Mouse (Mus musculus): ENCODE data around the gene Amh. TPM values are rescaled to one million over a fixed set of nuclear protein-coding genes. Genes with fewer than 3 reads are reported as not detected.

Gene Amh
- 0.62 and 1.3 TPM in 2 replicates for polyA plus RNA-seq (2012; rRNA removed)

GRCm38 (mm10) chr10:80804916-80805315, at the start of gene Amh:
Gene Amh (plus strand): TSS chr10:80805243.
- 77% methylated on average over 6 of the region's 6 CpGs for WGBS
- TF ChIP-seq CTCF (IDR thresholded peaks at IDR 0.05; ENCODE audit: insufficient read depth, low read length), result no peak
- no peak for DNase-seq

GRCm38 (mm10) chr10:80755291-80756015, 49.6 kb upstream of the Amh start:
- Histone ChIP-seq H3K4me3 (replicated peaks; ENCODE audit: extremely low read depth, low read depth, low read length) (peak overlapping the region; percentile 82), H3K4me1 (ENCODE audit: control insufficient read depth, insufficient read depth, low read length) (peaks cover 21% of the 10 kb centered on the region)
- under 1% methylated on average over 74 of the region's 75 CpGs for WGBS
- DNase-seq, result no peak
- no peak for TF ChIP-seq CTCF (IDR thresholded peaks at IDR 0.05; ENCODE audit: insufficient read depth, low read length)
- no peak for TF ChIP-seq POLR2A (IDR thresholded peaks at IDR 0.05; ENCODE audit: borderline replicate concordance, extremely low read depth, low read depth, low read length)

More at GRCm38 (mm10) chr10:80804916-80805315, at the start of gene Amh:
- Histone ChIP-seq H3K4me3 (replicated peaks; ENCODE audit: extremely low read depth, low read depth, low read length) (no peak within 1 kb of the TSS), H3K4me1 (ENCODE audit: control insufficient read depth, insufficient read depth, low read length) (peaks cover 5% of the 10 kb centered on the region; the same call in 1 of the 2 replicates)

GRCm38 (mm10) chr10:80756099-80756498, 48.9 kb upstream of the Amh start:
- peaks cover 22% of the 10 kb centered on the region for H3K4me1 ChIP-seq (ENCODE audit: control insufficient read depth, insufficient read depth, low read length)
- no peak for DNase-seq
- H3K4me3 ChIP-seq (replicated peaks; ENCODE audit: extremely low read depth, low read depth, low read length), result peak overlapping the region; percentile 18
- WGBS, result 14% methylated on average over 3 of the region's 3 CpGs
- TF ChIP-seq CTCF (IDR thresholded peaks at IDR 0.05; ENCODE audit: insufficient read depth, low read length), result no peak
- no peak for TF ChIP-seq POLR2A (IDR thresholded peaks at IDR 0.05; ENCODE audit: borderline replicate concordance, extremely low read depth, low read depth, low read length)

GRCm38 (mm10) chr10:80756509-80756908, 48.5 kb upstream of the Amh start:
- TF ChIP-seq CTCF (IDR thresholded peaks at IDR 0.05; ENCODE audit: insufficient read depth, low read length), result no peak
- no peak for TF ChIP-seq POLR2A (IDR thresholded peaks at IDR 0.05; ENCODE audit: borderline replicate concordance, extremely low read depth, low read depth, low read length)
- Histone ChIP-seq H3K4me1 (ENCODE audit: control insufficient read depth, insufficient read depth, low read length) (peaks cover 23% of the 10 kb centered on the region), H3K4me3 (replicated peaks; ENCODE audit: extremely low read depth, low read depth, low read length) (peak overlapping the region; percentile 18)
- 43% methylated on average over 2 of the region's 2 CpGs for WGBS
- DNase-seq, result no peak

- WGBS, result 28% methylated on average over 4 of the region's 4 CpGs
- DNase-seq, result no peak
- Histone ChIP-seq H3K4me1 (ENCODE audit: control insufficient read depth, insufficient read depth, low read length) (peaks cover 20% of the 10 kb centered on the region), H3K4me3 (replicated peaks; ENCODE audit: extremely low read depth, low read depth, low read length) (no peak overlapping the region)
- TF ChIP-seq POLR2A (IDR thresholded peaks at IDR 0.05; ENCODE audit: borderline replicate concordance, extremely low read depth, low read depth, low read length) (no peak), CTCF (IDR thresholded peaks at IDR 0.05; ENCODE audit: insufficient read depth, low read length) (no peak)
Observed at GRCm38 (mm10) chr10:80756967-80757366, 48.1 kb upstream of the Amh start.

GRCm38 (mm10) chr10:80757717-80758116, 47.3 kb upstream of the Amh start:
- H3K4me1 ChIP-seq (ENCODE audit: control insufficient read depth, insufficient read depth, low read length), result peaks cover 17% of the 10 kb centered on the region
- DNase-seq, result peak; percentile 72
- no peak for TF ChIP-seq POLR2A (IDR thresholded peaks at IDR 0.05; ENCODE audit: borderline replicate concordance, extremely low read depth, low read depth, low read length)
- peak; percentile 51; the same call in 1 of the 2 replicates for TF ChIP-seq CTCF (IDR thresholded peaks at IDR 0.05; ENCODE audit: insufficient read depth, low read length)
- no peak overlapping the region for H3K4me3 ChIP-seq (replicated peaks; ENCODE audit: extremely low read depth, low read depth, low read length)
- WGBS, result 29% methylated on average over 5 of the region's 5 CpGs

- Histone ChIP-seq H3K4me3 (replicated peaks; ENCODE audit: extremely low read depth, low read depth, low read length) (no peak overlapping the region), H3K4me1 (ENCODE audit: control insufficient read depth, insufficient read depth, low read length) (peaks cover 17% of the 10 kb centered on the region)
- DNase-seq, result no peak
- no peak for TF ChIP-seq POLR2A (IDR thresholded peaks at IDR 0.05; ENCODE audit: borderline replicate concordance, extremely low read depth, low read depth, low read length)
- TF ChIP-seq CTCF (IDR thresholded peaks at IDR 0.05; ENCODE audit: insufficient read depth, low read length), result no peak
- WGBS, result 57% methylated on average over 7 of the region's 7 CpGs
Observed at GRCm38 (mm10) chr10:80758651-80759050, 46.4 kb upstream of the Amh start.

GRCm38 (mm10) chr10:80760596-80761524, 44.2 kb upstream of the Amh start:
- DNase-seq, result no peak
- no peak for TF ChIP-seq CTCF (IDR thresholded peaks at IDR 0.05; ENCODE audit: insufficient read depth, low read length)
- no peak for TF ChIP-seq POLR2A (IDR thresholded peaks at IDR 0.05; ENCODE audit: borderline replicate concordance, extremely low read depth, low read depth, low read length)
- H3K4me3 ChIP-seq (replicated peaks; ENCODE audit: extremely low read depth, low read depth, low read length), result no peak overlapping the region
- 66% methylated on average over 4 of the region's 4 CpGs for WGBS
- H3K4me1 ChIP-seq (ENCODE audit: control insufficient read depth, insufficient read depth, low read length), result peaks cover 18% of the 10 kb centered on the region

GRCm38 (mm10) chr10:80761821-80762220, 43.2 kb upstream of the Amh start:
- H3K4me3 ChIP-seq (replicated peaks; ENCODE audit: extremely low read depth, low read depth, low read length), result no peak overlapping the region
- WGBS, result 70% methylated on average over 3 of the region's 3 CpGs
- DNase-seq, result no peak
- TF ChIP-seq CTCF (IDR thresholded peaks at IDR 0.05; ENCODE audit: insufficient read depth, low read length) (no peak), POLR2A (IDR thresholded peaks at IDR 0.05; ENCODE audit: borderline replicate concordance, extremely low read depth, low read depth, low read length) (no peak)
- H3K4me1 ChIP-seq (ENCODE audit: control insufficient read depth, insufficient read depth, low read length), result peaks cover 11% of the 10 kb centered on the region
